Mouse (Mus musculus) layer of hippocampus, adult 18-20 months (tissue): ENCODE measurements around the gene Clic1. TPM values are rescaled to one million over a fixed set of nuclear protein-coding genes. Genes with fewer than 3 reads are reported as not detected.

Source experiments
- DNase-seq, 2 experiments: peaks; one replicate each; pipeline ENCODE4 v3.0.0; 2022; ENCODE audit warnings: low spot score in 2 of 2
- total RNA-seq, 2 experiments: library from RNA; stranded (reverse); gene quantifications; 2 replicates each; pipeline ENCODE4 v1.2.3; 2021

Clic1 gene
- total RNA-seq, 2 experiments from 2014 or later: 7.7 to 8.3 TPM

DNA sequence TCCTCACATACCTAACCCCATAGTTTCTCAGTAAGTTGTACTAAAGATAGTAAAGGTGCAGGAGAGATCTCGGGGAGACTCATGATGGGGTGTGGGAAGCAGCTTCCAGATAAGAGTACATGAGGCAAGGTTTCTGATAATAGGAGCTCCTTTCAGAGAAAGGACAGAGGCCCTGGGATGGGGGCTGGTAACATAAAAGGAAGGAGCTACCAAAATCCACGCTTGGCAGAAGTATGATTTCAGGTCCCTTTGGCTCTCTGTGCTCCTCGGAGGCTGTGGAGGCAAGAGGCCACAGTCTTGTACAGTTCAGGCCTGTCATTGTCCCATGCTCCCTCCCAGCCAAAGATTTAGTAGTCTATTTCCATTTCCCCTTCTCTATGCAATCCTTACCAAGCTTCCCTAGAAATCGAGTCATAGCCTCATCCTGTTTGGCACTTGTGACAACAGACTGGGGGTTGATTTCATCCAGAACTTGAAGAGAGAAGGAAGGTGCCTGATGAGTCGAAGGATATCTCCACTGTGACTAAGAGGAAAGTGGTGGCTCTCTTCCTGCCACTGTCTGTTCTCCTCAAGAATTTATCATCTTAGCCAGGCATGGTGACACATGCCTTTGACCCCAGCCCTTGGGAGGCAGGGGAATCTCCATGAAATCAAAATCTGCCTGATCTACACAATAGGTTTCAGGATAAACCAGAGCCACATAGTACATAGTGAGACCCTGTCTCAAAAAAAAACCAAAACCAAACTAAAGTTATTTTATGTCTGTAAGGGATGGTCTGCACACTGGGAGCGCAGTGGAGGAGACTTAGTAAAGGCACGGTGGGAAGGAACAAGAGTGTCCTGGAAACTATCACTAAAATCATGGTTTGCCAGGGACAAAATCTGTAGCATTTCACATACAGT, 4.6 kb upstream of the Clic1 start:
- no peak for DNase-seq

DNA sequence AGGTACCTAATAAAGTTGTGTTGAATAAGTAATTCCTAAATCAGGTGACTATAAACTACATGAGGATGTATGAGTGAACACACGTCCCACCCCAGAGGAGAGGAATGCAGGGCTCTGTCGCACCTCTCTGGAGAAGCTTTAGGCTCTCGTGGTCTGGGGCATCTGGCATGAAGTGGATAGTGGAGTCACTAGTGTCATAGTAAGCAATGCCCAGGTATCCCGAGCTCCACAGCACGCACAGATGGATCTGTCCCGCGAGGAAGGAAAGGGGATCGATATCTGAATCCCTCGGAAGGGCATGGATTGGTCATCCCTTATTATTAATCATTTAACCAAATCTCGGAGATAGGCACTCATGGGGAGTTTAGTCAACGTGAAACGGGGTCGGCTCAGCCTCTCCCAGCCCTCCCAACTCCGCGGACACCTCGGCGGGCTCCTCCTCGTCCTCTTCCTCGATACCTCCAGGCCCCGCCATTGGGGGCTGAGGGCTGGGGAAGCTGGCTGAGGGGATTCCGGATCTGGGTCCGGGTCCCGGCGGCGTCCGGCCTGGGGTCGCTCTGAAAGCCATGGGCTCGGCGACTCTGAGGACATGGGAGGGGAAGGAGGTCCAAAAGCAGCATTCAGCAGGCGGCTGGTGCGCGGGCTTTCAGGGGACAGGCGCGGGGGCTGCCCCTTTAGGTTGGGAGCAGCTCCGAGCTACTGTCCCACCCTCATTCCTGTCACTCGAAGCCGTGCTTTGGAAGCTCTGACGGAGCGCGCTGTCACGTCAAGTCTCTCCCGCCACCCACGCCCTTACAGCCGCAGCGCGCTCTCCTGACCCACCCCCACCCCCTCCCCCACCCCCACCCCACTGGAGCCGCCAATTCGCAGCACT, 3.7 kb upstream of the Clic1 start:
- DNase-seq: no peak

DNA sequence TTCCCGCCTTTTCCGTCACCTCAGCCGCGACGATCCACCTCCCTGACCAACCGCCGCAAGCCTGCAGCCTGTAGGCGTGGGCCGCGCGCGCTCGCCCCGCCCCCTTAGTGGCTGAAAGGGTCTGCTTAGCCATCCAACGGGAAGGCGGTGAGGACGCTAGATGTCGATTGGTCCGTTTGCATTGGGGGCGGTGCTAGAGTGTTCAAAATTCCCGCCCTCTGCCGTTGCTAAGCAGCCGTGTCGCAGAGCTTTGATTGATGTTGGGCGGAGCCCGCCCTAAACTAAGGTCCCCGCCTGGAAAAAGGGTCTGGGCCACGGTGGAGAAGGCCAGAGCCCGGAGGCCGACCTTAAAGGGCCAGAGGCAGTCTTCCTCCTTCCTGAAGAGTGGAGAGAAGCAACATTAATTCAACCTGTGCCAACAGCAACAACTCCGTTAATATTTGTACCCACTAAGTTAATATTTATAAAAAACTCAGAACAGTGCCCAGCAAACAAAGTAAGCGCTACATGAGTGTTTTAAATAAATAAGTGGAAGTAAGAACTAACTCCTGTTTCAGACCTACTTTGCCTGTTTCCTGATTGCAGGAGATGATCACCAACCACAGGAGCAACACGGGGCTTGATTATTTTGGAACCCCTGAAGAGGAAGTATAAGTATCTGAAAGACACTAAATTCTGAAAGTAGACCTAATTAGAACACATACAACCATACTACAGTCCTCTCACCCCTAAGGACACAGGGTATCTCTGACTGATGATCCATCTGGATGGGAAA, 2.9 kb upstream of the Clic1 start, which contains the start of gene Msh5:
Gene Msh5, minus strand, starts transcription at position 65 of the 775 bp plus-strand sequence.
- DNase-seq: peak; percentile 83 to 93

DNA sequence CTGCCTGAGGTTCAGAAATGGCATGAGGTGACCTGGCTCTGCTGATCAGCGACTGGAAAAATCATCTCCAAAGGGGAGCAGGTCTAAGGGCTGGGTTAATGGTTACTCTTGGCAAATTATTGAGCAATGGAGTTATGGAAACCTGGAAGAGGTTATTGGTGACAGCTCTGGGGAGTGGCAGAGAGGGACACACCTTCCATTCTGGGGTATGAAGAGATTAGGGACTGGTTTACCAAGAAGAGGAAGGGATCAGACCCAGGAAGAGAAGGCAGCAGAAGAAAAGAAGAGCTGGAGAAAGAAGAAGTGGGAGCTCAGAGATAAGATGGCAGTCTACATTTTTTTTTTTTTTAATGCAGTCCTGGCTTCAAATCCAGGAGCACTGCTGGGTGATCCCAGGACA, 2.1 kb upstream of the Clic1 start:
- no peak for DNase-seq

DNA sequence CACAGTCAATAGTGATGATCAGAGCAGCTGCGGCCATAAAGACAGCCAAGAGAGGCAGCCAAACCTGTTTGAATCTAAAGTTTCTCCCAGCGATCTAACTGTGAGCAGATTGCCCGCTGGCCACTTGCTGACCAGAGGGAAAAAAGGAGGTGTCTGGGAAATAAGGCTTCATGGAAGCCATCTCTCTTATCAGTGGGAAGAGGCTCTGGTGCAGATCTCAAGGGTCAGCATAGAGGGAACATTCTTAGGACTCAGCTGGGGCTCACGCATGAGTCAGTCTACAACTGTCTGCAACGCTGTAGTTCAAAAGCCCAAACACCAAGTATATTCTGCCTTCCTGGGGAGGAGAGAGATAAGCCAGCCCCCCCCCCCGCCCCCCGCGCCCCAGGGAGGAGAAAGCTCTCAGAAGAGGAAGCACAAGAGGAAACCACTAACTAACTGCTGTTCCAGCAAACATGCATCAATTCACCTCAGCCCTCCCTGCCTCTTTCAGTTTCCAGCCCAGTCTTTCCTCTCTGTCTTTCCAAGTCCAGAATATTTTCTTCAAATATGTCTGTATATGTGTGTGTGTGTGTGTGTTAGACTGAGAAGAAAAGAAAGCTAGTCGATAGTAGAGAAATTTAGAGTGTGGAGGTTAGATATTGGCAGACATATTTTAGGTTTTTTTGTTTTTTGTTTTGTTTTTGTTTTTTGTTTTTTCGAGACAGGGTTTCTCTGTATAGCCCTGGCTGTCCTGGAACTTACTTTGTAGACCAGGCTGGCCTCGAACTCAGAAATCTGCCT, 1.4 kb upstream of the Clic1 start:
- DNase-seq: no peak

DNA sequence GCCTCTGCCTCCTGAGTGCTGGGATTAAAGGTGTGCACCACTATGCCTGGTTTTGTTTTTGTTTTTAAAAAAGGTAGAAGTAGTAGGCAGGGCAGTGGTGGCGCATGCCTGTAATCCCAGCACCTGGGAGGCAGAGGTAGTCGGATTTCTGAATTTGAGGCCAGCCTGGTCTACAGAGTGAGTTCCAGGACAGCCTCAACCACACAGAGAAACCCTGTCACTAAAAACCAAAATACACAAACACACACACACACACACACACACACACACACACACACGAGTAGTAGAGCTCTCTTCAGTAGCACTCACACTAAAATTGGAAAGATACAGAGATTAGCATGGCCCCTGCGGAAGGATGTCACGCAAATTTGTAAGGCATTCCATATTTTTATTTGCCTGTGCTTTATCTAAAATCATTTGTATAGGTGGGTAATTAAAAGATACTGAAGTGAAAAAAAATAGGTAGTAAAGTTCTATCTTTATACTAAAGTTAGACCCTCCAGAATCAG, 780 bp upstream of the Clic1 start:
- DNase-seq: no peak

DNA sequence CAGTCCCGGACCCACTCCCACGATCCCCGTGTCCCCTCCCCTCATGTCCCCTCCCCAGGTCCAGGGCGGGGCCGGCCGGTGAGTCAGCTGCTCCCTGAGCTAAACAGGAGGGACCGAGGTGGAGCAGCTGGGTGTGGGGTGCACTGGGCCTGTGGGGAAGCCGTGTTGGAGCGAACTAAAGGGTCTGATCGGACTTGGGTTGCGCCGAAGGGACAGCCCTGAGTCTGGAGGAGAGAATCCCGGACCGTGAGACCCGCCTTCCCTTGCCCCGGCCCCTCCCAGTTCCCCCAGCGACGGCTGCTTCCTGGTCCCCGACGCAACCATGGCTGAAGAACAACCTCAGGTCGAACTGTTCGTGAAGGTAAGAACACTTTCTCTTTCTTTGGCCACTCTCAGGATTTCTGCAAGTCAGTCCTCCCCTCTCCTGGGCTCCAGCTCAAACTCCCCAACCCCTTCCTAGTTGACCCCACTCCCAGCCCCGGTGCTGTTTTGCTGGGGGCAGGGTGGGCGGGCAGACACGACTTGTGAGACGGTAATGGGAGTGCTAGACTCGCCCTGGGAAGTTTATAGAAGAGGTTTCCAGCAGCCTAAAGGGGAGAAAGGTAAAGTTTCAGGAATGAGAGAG, 472 bp downstream of the Clic1 start:
- no peak for DNase-seq

DNA sequence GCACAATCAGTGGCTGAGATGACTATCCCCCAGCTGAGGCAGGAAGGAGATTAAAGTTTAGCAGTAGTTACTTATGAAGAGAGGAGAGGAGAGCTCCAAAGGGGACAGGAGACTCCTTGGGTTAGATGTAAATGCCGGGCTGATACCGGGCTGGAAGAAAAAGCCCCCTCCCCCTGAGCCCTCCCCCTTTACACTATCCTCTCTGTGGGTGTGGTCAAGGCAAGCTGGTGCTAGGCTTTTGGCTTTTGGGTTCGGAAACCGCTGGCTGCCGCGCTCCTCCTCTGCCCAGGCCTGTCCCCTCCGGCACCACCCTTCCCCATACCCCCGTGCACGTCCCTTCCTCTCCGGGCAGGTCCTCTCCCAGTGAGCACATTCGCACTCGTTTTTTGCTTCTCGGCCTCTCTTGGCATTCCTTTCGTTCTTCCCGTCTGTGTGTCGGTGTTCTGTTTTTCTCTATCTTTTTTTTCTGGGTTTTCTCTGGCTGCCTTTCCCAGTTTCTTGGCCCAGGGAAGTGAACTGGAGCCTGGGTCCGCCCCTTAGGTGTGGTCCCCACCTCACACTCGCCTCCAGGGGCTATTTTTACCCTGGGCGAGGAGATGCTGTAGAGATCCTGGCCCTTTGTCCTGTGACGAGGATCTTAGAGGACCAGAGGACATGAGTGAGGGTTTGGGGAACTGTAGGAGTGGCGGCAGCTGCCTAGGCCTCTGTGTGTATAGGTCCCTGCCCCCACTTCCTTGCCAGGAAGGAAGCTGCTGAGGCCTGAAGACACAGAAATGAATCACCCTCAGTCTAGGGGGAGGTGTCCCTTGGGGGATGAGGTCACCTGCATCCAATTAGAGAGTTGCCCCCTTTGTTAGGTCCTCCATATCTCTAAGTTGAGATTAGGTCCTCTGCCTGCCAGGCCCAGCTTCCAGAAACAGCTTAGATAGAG, 1.7 kb downstream of the Clic1 start:
- no peak for DNase-seq

DNA sequence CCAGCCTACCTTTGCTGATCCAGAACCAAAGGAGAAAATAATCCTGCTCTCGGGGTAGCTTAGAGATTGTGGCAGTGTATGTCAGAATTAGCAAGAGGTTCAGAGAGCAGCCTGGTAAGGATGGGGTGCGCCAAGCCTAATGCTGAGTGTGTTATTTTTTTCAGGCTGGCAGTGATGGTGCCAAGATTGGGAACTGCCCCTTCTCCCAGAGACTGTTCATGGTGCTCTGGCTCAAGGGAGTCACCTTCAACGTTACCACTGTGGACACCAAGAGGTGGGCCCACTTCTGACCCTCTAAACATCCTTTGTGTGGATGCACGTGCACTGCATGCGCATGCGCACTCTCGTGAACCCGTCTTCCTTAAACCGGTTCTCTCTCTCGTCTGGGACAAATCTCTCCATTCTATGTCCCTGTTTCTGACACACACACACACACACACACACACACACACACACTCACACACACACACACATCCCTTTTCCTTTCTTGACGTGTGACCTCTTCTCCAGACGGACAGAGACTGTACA, 2.6 kb downstream of the Clic1 start:
- no peak for DNase-seq

DNA sequence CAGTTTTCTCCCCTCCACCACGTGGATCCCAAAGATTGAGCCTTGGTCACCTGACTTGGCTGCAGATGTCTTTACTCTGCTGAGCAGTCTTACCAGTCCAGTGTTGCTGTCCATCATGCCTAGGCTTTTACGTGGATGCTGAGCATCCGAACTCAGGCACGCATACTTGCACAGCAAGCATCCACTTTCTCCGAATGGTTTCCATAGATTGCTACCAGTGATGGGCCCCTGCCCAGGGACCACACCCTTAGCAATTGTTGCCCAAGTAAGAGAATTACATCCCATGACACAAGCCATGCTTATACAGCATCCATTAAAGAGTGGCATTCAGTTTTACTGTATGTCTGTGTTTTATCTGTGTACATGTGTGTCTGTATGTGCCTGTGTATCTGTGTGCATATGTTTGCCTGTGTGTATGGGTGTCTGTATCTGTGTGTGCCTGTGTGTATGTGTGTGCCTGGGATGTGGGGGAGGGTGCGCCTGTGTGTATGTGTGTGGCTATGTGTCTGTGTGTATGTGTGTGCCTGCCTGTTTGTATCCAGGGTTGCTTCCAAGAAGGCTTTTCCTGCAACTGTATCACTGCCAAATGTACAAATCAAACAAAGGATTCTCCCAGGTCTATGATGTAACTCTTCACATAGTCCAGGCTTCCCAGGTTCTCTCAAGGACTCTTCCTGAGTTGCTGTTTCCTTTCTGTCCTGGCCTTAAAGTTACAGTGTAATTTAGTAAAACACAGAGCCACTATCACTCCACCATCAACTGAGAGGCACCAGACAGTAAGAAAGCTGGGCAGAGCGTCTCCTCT, 6.1 kb downstream of the Clic1 start:
- DNase-seq: no peak

DNA sequence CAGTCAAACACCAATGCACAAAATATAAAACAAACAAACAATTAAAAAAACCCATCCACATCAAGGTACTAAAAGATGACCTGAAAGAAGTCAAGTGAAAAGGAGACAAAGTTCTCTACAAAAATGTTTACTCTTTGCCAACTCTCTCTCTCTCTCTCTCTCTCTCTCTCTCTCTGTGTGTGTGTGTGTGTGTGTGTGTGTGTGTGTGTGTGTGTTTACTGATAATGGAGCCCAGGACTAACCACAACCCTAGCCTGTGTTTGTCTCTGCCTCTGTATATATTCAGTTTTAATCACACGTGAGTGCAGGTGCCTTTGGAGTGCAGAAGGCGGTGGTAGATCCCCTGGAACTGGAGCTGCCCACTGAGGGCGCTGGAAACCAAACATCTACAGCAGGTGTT, 7.3 kb downstream of the Clic1 start:
- no peak for DNase-seq

DNA sequence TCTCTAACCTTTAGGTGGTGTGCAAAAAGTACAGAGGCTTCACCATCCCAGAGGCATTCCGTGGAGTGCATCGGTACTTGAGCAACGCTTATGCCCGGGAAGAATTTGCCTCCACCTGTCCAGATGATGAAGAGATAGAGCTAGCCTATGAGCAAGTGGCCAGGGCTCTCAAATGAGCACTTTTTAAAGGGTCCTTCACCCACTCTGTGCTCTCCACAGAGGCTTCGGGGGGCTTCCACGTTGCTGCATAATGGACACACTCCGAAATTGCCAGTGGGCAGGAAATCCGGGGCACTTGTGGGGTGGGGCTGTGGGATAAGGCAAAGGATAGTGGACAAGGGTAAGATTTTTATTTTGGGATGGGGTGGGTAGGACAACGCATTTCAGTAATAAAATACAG, 8.6 kb downstream of the Clic1 start:
- DNase-seq: no peak

DNA sequence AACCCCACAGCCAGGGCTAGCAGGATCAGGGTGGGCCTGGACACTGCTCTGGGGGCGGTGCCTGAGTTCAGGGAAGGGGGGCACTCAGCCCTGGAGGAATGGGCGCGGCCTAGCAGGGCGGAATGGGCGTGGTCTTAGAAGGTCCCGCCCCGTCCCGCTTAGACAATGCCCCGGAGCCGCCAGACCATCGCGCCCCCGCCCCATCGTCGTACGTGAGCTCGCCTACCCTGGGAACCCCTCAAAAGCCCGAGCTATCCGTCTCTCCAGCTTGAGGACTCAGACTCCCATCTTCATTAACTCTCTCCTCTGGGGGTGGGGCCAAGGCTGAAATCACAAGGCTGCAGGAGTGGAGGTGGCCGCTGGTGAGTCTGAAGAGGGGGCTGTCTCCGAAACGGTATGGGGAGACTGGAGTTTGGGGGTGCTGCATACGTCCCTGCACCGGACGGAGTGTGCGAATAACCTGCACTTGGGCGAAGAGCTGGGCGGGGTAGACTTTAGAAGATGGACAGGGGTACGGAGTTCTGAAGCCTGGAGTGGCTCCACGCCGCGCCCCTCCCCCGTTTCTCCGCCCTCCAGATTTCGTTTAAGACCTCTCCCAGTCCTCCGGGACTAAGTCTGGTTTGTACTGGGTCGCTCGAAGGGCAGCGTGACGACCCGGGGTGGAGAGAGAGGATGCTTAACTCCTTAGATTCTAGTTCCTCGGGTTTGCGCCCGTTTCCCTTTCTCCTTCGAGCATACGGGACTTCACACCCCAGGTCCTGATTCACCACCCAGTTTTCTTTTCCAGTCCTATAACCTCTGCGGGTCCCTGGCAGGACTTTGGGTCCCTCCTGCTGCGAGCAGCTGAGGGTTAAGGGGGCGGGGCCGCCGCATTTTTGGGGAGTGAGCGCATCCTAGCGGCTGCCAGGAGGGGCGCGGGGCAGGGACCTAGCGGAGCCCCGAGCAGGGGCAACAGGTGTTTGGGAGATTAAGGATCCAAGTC, 9.4 kb downstream of the Clic1 start, which contains the start of gene Ddah2:
Gene Ddah2, plus strand, starts transcription at position 125 of the 982 bp plus-strand sequence.
- DNase-seq: peak; percentile 39 to 66

DNA sequence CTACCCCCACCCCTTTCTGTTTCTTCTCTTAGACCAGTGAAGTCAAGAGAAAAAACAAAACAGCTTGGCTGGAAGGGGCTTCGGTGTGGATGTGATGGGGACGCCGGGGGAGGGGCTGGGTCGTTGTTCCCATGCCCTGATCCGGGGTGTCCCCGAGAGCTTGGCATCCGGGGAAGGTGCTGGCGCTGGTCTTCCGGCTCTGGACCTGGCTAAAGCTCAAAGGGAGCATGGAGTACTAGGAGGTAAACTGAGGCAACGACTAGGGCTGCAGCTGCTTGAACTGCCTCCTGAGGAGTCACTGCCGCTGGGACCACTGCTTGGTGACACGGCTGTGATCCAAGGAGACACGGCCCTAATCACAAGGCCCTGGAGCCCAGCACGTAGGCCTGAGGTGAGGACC, 10.3 kb downstream of the Clic1 start:
- no peak for DNase-seq

DNA sequence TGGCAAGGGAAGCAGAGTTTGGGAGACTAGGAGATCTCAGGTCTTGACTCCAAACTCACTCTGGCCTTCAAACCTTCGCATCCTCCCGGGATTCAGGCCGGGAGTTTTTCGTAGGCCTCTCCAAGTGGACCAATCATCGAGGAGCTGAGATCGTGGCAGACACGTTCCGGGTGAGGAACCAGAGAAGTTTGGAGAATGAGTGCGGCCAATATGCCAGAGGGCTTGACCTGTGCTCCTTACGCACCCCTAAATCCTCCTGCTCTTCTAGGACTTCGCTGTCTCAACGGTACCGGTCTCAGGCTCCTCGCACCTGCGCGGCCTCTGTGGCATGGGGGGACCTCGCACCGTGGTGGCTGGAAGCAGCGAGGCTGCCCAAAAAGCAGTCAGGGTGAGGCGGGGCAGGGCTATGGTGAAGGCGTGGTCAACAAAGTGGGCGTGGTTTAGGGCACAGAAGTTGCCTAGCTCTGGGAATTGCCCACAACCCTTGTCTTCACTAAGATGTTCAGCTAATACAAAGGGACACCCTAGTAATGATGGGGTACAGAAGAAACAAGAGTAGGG, 11.1 kb downstream of the Clic1 start:
- DNase-seq: no peak

DNA sequence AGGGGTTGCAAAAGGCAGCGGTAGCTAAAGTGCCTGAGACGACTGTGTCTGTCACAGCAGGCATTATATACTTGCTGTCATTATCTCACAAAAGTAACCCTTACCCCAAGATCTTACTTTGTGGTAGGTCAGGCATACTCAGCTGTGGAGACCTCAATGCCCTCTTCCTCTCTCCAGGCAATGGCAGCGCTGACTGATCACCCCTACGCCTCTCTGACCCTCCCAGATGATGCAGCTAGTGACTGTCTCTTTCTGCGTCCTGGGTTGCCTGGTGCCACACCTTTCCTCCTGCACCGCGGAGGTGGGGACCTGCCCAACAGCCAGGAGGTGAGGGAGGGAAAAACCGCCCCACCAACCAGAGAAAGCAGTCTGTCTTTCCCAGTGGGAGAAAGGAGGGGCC, 11.5 kb downstream of the Clic1 start:
- no peak for DNase-seq
